Comparison of ENCODE assay signal across 9 mouse cellular contexts in genomic region chr3:107595264-107595937, GRCm38 (mm10). TPM values are rescaled to one million over a fixed set of nuclear protein-coding genes. Genes with fewer than 3 reads are reported as not detected.
A peak's percentile ranks its signal among the peaks of the same experiment; 100 is the strongest.
DNase-seq lines count a peak whose midpoint lies in the region; ATAC-seq and TF ChIP-seq lines count a peak whose summit lies in the region.
"Had no signal": no experiment of that assay in that cellular context is flagged by ENCODE, and none has a peak within 500 bp of the region (broad histone marks: within the 10 kb centered on the region; RNA-seq: fewer than 3 reads in every experiment).

No protein-coding gene starts in this region.

- peaks cover 88% of the 10 kb centered on the region for H3K27me3 ChIP-seq in kidney, embryonic 16.5 days (ENCODE audit: insufficient read depth, low read length)
- peaks cover 86% of the 10 kb centered on the region for H3K27me3 ChIP-seq in embryonic facial prominence, embryonic 13.5 days
- H3K27me3 ChIP-seq in hindbrain, postnatal 0 days (ENCODE audit: insufficient read depth, low read length): peaks cover 68% of the 10 kb centered on the region

- intact Hi-C loops in left cerebral cortex, postnatal 25 days (cut with DNase I): no loop called here

- TF ChIP-seq CTCF in hindbrain, postnatal 0 days (IDR thresholded peaks at IDR 0.05; ENCODE audit: low read depth): no peak

- peak overlapping the region; percentile 45 for H3K4me3 ChIP-seq in kidney, embryonic 16.5 days (ENCODE audit: low read length)
- peak overlapping the region; percentile 65 for H3K4me3 ChIP-seq in embryonic facial prominence, embryonic 13.5 days
- H3K4me3 ChIP-seq in hindbrain, postnatal 0 days (ENCODE audit: low read length): peak overlapping the region; percentile 29

- peak overlapping the region; percentile 59 for H3K9ac ChIP-seq in kidney, embryonic 16.5 days (replicated peaks; ENCODE audit: low read length)
- H3K9ac ChIP-seq in embryonic facial prominence, embryonic 13.5 days: peak overlapping the region; percentile 91
- H3K9ac ChIP-seq in hindbrain, postnatal 0 days (replicated peaks; ENCODE audit: low read length): no peak overlapping the region

- H3K9me3 ChIP-seq in kidney, embryonic 16.5 days (ENCODE audit: low read length): no peaks in the 10 kb centered on the region
- no peaks in the 10 kb centered on the region for H3K9me3 ChIP-seq in embryonic facial prominence, embryonic 13.5 days
- H3K9me3 ChIP-seq in hindbrain, postnatal 0 days (ENCODE audit: low read length): no peaks in the 10 kb centered on the region

- no peak for DNase-seq in kidney, adult 18-20 months
- no peak for DNase-seq in hindbrain, postnatal 0 days (ENCODE audit: low spot score)
- DNase-seq in neural tube, embryonic 10.5 days (ENCODE audit: extremely low spot score, low spot score): peak; percentile 74
- DNase-seq in left cerebral cortex, postnatal 25 days (ENCODE audit: low spot score in 2 of 2): no peak
- no peak for DNase-seq in gastrocnemius, postnatal 4 days (ENCODE audit: low spot score in 2 of 2)
- no peak for DNase-seq in urinary bladder, postnatal 36 days (ENCODE audit: low spot score in 2 of 2)

- H3K36me3 ChIP-seq in kidney, embryonic 16.5 days (ENCODE audit: insufficient read depth, low read length): no peaks in the 10 kb centered on the region
- H3K36me3 ChIP-seq in embryonic facial prominence, embryonic 13.5 days: no peaks in the 10 kb centered on the region; the same call in 1 of the 2 replicates
- no peaks in the 10 kb centered on the region for H3K36me3 ChIP-seq in hindbrain, postnatal 0 days (ENCODE audit: insufficient read depth, low read length)

- peaks cover 10% of the 10 kb centered on the region for H3K4me1 ChIP-seq in kidney, embryonic 16.5 days (ENCODE audit: insufficient read depth, low read length)
- peaks cover 50% of the 10 kb centered on the region for H3K4me1 ChIP-seq in embryonic facial prominence, embryonic 13.5 days
- no peaks in the 10 kb centered on the region for H3K4me1 ChIP-seq in hindbrain, postnatal 0 days (ENCODE audit: insufficient read depth, low read length)

- ATAC-seq in kidney, embryonic 16.5 days (ENCODE audit: low FRiP score, low TSS enrichment): peak; percentile 20; the same call in 1 of the 2 replicates
- 0 out of 2 replicates have a peak, but pooled peaks have one; percentile 8 for ATAC-seq in embryonic facial prominence, embryonic 13.5 days (ENCODE audit: insufficient number of reproducible peaks, insufficient read depth, low FRiP score, low TSS enrichment, low read depth)
- ATAC-seq in hindbrain, postnatal 0 days: no peak; the same call in 1 of the 2 replicates

- 0% methylated on average over 48 of the region's 50 CpGs for WGBS in kidney, embryonic 16.5 days
- WGBS in embryonic facial prominence, embryonic 13.5 days: under 1% methylated on average over 50 of the region's 50 CpGs
- 3% methylated on average over 42 of the region's 50 CpGs for WGBS in hindbrain, postnatal 0 days

- H3K27ac ChIP-seq in kidney, embryonic 16.5 days (ENCODE audit: low read length): no peak overlapping the region
- peak overlapping the region; percentile 92 for H3K27ac ChIP-seq in embryonic facial prominence, embryonic 13.5 days
- no peak overlapping the region for H3K27ac ChIP-seq in hindbrain, postnatal 0 days

- H3K4me2 ChIP-seq in kidney, embryonic 16.5 days (replicated peaks; ENCODE audit: low read depth, low read length): peak overlapping the region; percentile 63
- H3K4me2 ChIP-seq in embryonic facial prominence, embryonic 13.5 days: peak overlapping the region; percentile 73
- H3K4me2 ChIP-seq in hindbrain, postnatal 0 days (ENCODE audit: low read depth, low read length): peak overlapping the region; percentile 49

RNA-seq across cellular contexts. Expression of gene Alx3, which starts 0.6 kb away (rescaled TPM):
- polyA plus RNA-seq in kidney, embryonic 16.5 days (2015; fragmentation: Nextera tagmentation; extraction: Ambion mirVana): 0.09 TPM in 1 of 2 replicates, not detected in the other
- polyA plus RNA-seq in embryonic facial prominence, embryonic 13.5 days (2015; fragmentation: Nextera tagmentation; extraction: Ambion mirVana): 31.5 and 50.5 TPM in 2 replicates
- total RNA-seq in hindbrain, postnatal 0 days (2014; rRNA removed): 0.16 TPM in 1 of 2 replicates, not detected in the other
- 0.45 TPM in 2 replicates for polyA plus RNA-seq in hindbrain, postnatal 0 days (2015; fragmentation: Nextera tagmentation; extraction: Ambion mirVana)
- under 1 TPM; 0.87 to 0.94 TPM for total RNA-seq in left cerebral cortex, postnatal 25 days (2021)
- not detected for total RNA-seq in gastrocnemius, postnatal 4 days (2021)
- total RNA-seq: heart, postnatal 14 days had no signal

RNA-seq across cellular contexts. Expression of gene Gm10961, which starts 35.7 kb away (rescaled TPM):
- polyA plus RNA-seq in kidney, embryonic 16.5 days (2015; fragmentation: Nextera tagmentation; extraction: Ambion mirVana): not detected in 2 replicates
- polyA plus RNA-seq in embryonic facial prominence, embryonic 13.5 days (2015; fragmentation: Nextera tagmentation; extraction: Ambion mirVana): not detected in 2 replicates
- not detected in 2 replicates for total RNA-seq in hindbrain, postnatal 0 days (2014; rRNA removed)
- not detected in 2 replicates for polyA plus RNA-seq in hindbrain, postnatal 0 days (2015; fragmentation: Nextera tagmentation; extraction: Ambion mirVana)
- total RNA-seq in left cerebral cortex, postnatal 25 days (2021): not detected
- not detected for total RNA-seq in gastrocnemius, postnatal 4 days (2021)
- total RNA-seq: heart, postnatal 14 days had no signal

RNA-seq across cellular contexts. Expression of gene Strip1, which starts 36.1 kb away (rescaled TPM):
- 46.8 and 46.9 TPM in 2 replicates for polyA plus RNA-seq in kidney, embryonic 16.5 days (2015; fragmentation: Nextera tagmentation; extraction: Ambion mirVana)
- 65.3 and 69.1 TPM in 2 replicates for polyA plus RNA-seq in embryonic facial prominence, embryonic 13.5 days (2015; fragmentation: Nextera tagmentation; extraction: Ambion mirVana)
- 133 and 135 TPM in 2 replicates for total RNA-seq in hindbrain, postnatal 0 days (2014; rRNA removed)
- polyA plus RNA-seq in hindbrain, postnatal 0 days (2015; fragmentation: Nextera tagmentation; extraction: Ambion mirVana): 98.2 and 98.7 TPM in 2 replicates
- 10 to 100 TPM; 58.3 to 63.6 TPM for total RNA-seq in left cerebral cortex, postnatal 25 days (2021)
- 10 to 100 TPM; 26.6 to 31.5 TPM for total RNA-seq in gastrocnemius, postnatal 4 days (2021)

RNA-seq across cellular contexts. Expression of gene Ubl4b, which starts 40.5 kb away (rescaled TPM):
- not detected in 2 replicates for polyA plus RNA-seq in kidney, embryonic 16.5 days (2015; fragmentation: Nextera tagmentation; extraction: Ambion mirVana)
- 0.34 and 0.44 TPM in 2 replicates for polyA plus RNA-seq in embryonic facial prominence, embryonic 13.5 days (2015; fragmentation: Nextera tagmentation; extraction: Ambion mirVana)
- not detected in 2 replicates for total RNA-seq in hindbrain, postnatal 0 days (2014; rRNA removed)
- polyA plus RNA-seq in hindbrain, postnatal 0 days (2015; fragmentation: Nextera tagmentation; extraction: Ambion mirVana): not detected in 2 replicates
- total RNA-seq in left cerebral cortex, postnatal 25 days (2021): under 1 TPM in 1 of 2 experiments, not detected in 1; 0.23 TPM
- not detected for total RNA-seq in gastrocnemius, postnatal 4 days (2021)
- total RNA-seq: heart, postnatal 14 days had no signal
